9 mouse cellular contexts compared by ENCODE assay signal in genomic region chr17:5976221-5977055, GRCm38 (mm10). TPM values are rescaled to one million over a fixed set of nuclear protein-coding genes. Genes with fewer than 3 reads are reported as not detected.
DNase-seq lines count a peak whose midpoint lies in the region; ATAC-seq and TF ChIP-seq lines count a peak whose summit lies in the region.
"Had no signal": no experiment of that assay in that cellular context is flagged by ENCODE, and none has a peak within 500 bp of the region (broad histone marks: within the 10 kb centered on the region; RNA-seq: fewer than 3 reads in every experiment).

No protein-coding gene starts in this region.

- no peaks in the 10 kb centered on the region for H3K9me3 ChIP-seq in embryonic facial prominence, embryonic 13.5 days
- no peaks in the 10 kb centered on the region for H3K9me3 ChIP-seq in intestine, postnatal 0 days (ENCODE audit: control insufficient read depth)
- no peaks in the 10 kb centered on the region for H3K9me3 ChIP-seq in forebrain, embryonic 13.5 days (replicated peaks)
- H3K9me3 ChIP-seq in midbrain, embryonic 15.5 days: no peaks in the 10 kb centered on the region

- no peak for ATAC-seq in embryonic facial prominence, embryonic 13.5 days (ENCODE audit: insufficient number of reproducible peaks, insufficient read depth, low FRiP score, low TSS enrichment, low read depth)
- ATAC-seq in intestine, postnatal 0 days: no peak
- peak; percentile 45 for ATAC-seq in megakaryocyte progenitor cell, adult 5-6 weeks (replicated peaks; ENCODE audit: poor library complexity)
- ATAC-seq in forebrain, embryonic 13.5 days: no peak
- ATAC-seq in midbrain, embryonic 15.5 days (replicated peaks): no peak
- ATAC-seq: Patski had no signal

- peak overlapping the region; percentile 42 for H3K4me2 ChIP-seq in embryonic facial prominence, embryonic 13.5 days
- peak overlapping the region; percentile 44 for H3K4me2 ChIP-seq in intestine, postnatal 0 days (replicated peaks; ENCODE audit: low read depth)
- no peak overlapping the region for H3K4me2 ChIP-seq in forebrain, embryonic 13.5 days
- H3K4me2 ChIP-seq in midbrain, embryonic 15.5 days: no peak overlapping the region

- no peak overlapping the region for H3K4me3 ChIP-seq in embryonic facial prominence, embryonic 13.5 days
- no peak overlapping the region for H3K4me3 ChIP-seq in intestine, postnatal 0 days (ENCODE audit: low read depth, low read length)
- H3K4me3 ChIP-seq in forebrain, embryonic 13.5 days: no peak overlapping the region
- no peak overlapping the region for H3K4me3 ChIP-seq in midbrain, embryonic 15.5 days

- H3K27me3 ChIP-seq in embryonic facial prominence, embryonic 13.5 days: no peaks in the 10 kb centered on the region
- no peaks in the 10 kb centered on the region for H3K27me3 ChIP-seq in intestine, postnatal 0 days (replicated peaks; ENCODE audit: control insufficient read depth, insufficient read depth, low read length)
- H3K27me3 ChIP-seq in forebrain, embryonic 13.5 days: no peaks in the 10 kb centered on the region
- H3K27me3 ChIP-seq in midbrain, embryonic 15.5 days (replicated peaks): no peaks in the 10 kb centered on the region
- H3K27me3 ChIP-seq: Patski had no signal

- peak overlapping the region; percentile 75 for H3K27ac ChIP-seq in embryonic facial prominence, embryonic 13.5 days
- H3K27ac ChIP-seq in intestine, postnatal 0 days (ENCODE audit: low read depth, low read length): peak overlapping the region; percentile 60
- no peak overlapping the region for H3K27ac ChIP-seq in forebrain, embryonic 13.5 days
- H3K27ac ChIP-seq in midbrain, embryonic 15.5 days: no peak overlapping the region

- 56% methylated on average over 20 of the region's 20 CpGs for WGBS in embryonic facial prominence, embryonic 13.5 days
- WGBS in intestine, postnatal 0 days: 50% methylated on average over 20 of the region's 20 CpGs
- 80% methylated on average over 20 of the region's 20 CpGs for WGBS in forebrain, embryonic 13.5 days
- WGBS in midbrain, embryonic 15.5 days: 78% methylated on average over 20 of the region's 20 CpGs

- TF ChIP-seq CTCF in intestine, postnatal 0 days (IDR thresholded peaks at IDR 0.05; ENCODE audit: low read depth): no peak

- H3K4me1 ChIP-seq in embryonic facial prominence, embryonic 13.5 days: peaks cover 35% of the 10 kb centered on the region
- H3K4me1 ChIP-seq in intestine, postnatal 0 days (replicated peaks; ENCODE audit: control insufficient read depth, insufficient read depth, low read length): peaks cover 17% of the 10 kb centered on the region; the same call in 1 of the 2 replicates
- H3K4me1 ChIP-seq in forebrain, embryonic 13.5 days: peaks cover 22% of the 10 kb centered on the region
- H3K4me1 ChIP-seq in midbrain, embryonic 15.5 days: peaks cover 15% of the 10 kb centered on the region; the same call in 1 of the 2 replicates

- DNase-seq in heart, adult 11 months: peak; percentile 97
- no peak for DNase-seq in heart, postnatal 25 days (ENCODE audit: low spot score)
- peak; percentile 22 for DNase-seq in 416B (ENCODE audit: low read depth)

- no peak overlapping the region for H3K9ac ChIP-seq in embryonic facial prominence, embryonic 13.5 days
- H3K9ac ChIP-seq in intestine, postnatal 0 days (ENCODE audit: low read depth, low read length): no peak overlapping the region
- no peak overlapping the region for H3K9ac ChIP-seq in forebrain, embryonic 13.5 days
- no peak overlapping the region for H3K9ac ChIP-seq in midbrain, embryonic 15.5 days

- H3K36me3 ChIP-seq in embryonic facial prominence, embryonic 13.5 days: no peaks in the 10 kb centered on the region
- H3K36me3 ChIP-seq in intestine, postnatal 0 days (ENCODE audit: control insufficient read depth, insufficient read depth): no peaks in the 10 kb centered on the region
- no peaks in the 10 kb centered on the region for H3K36me3 ChIP-seq in forebrain, embryonic 13.5 days (ENCODE audit: poor library complexity, severe bottlenecking)
- H3K36me3 ChIP-seq in midbrain, embryonic 15.5 days (replicated peaks): no peaks in the 10 kb centered on the region

- intact Hi-C loops in heart, postnatal 25 days (cut with DNase I): loop anchor here (5.0 kb wide), 1 partner anchor 41 kb away; no protein-coding TSS in a partner anchor

RNA-seq across cellular contexts. Expression of gene Synj2, which starts 35.4 kb away (rescaled TPM):
- 10 to 100 TPM; 41.6 to 48.5 TPM for total RNA-seq in heart, postnatal 25 days (2021)
- 2.5 and 2.9 TPM in 2 replicates for polyA plus RNA-seq in embryonic facial prominence, embryonic 13.5 days (2015; fragmentation: Nextera tagmentation; extraction: Ambion mirVana)
- 2.1 and 2.6 TPM in 2 replicates for polyA plus RNA-seq in intestine, postnatal 0 days (2015; fragmentation: Nextera tagmentation; extraction: Ambion mirVana)
- 7.5 and 8.3 TPM in 2 replicates for total RNA-seq in megakaryocyte progenitor cell, adult 5-6 weeks (2015)
- 9.8 and 11.0 TPM in 2 replicates for total RNA-seq in megakaryocyte progenitor cell, adult 5-6 weeks (2017)
- polyA plus RNA-seq in forebrain, embryonic 13.5 days (2015; fragmentation: Nextera tagmentation; extraction: Ambion mirVana): 0.34 and 0.46 TPM in 2 replicates
- polyA plus RNA-seq in midbrain, embryonic 15.5 days (2015; fragmentation: Nextera tagmentation; extraction: Ambion mirVana): 0.79 and 0.86 TPM in 2 replicates

Comparison
In these comparisons a context has a peak if more than half of its experiments do, and no peak if none do; other contexts are left out.
1. H3K27ac ChIP-seq: peak in embryonic facial prominence, embryonic 13.5 days (single experiment) and intestine, postnatal 0 days (single experiment); none in forebrain, embryonic 13.5 days (single experiment) and midbrain, embryonic 15.5 days (single experiment).
2. H3K4me2 ChIP-seq: peak in embryonic facial prominence, embryonic 13.5 days (single experiment) and intestine, postnatal 0 days (single experiment); none in forebrain, embryonic 13.5 days (single experiment) and midbrain, embryonic 15.5 days (single experiment).